Mouse (Mus musculus) effector memory CD4-positive, alpha-beta T cell, adult 7 months (primary cell): ENCODE results near the gene Pde9a. TPM values are rescaled to one million over a fixed set of nuclear protein-coding genes. Genes with fewer than 3 reads are reported as not detected.

Experiments used
- polyA plus RNA-seq: library from polyadenylated mRNA; unstranded; fragments of 100-300 nt; shearing (Covaris generic); gene quantifications from one replicate; pipeline ENCODE4 v1.2.1, GENCODE M21; 2017

The Pde9a gene
- polyA plus RNA-seq: not detected

GRCm38 (mm10) chr17:31385671-31386665, at the start of gene Pde9a:
Gene Pde9a, plus strand, starts transcription at chr17:31386210.

GRCm38 (mm10) chr17:31519946-31520838, 134.2 kb downstream of the Pde9a start, which contains the start of the genes Wdr4 and Ndufv3:
Gene Wdr4, minus strand, starts transcription at chr17:31519980.
Gene Ndufv3, plus strand, starts transcription at chr17:31520115.

Other genes with a start within 250 kb of the Pde9a start
- gene Tff2, start 241.9 kb upstream of the Pde9a start, polyA plus RNA-seq: not detected
- gene Tff1, start 220.9 kb upstream of the Pde9a start, polyA plus RNA-seq: not detected
- not detected for gene Tmprss3, start 187.2 kb upstream of the Pde9a start, polyA plus RNA-seq
- gene Ubash3a, start 178.3 kb upstream of the Pde9a start, polyA plus RNA-seq: 207 TPM
- gene Rsph1, start 108.8 kb upstream of the Pde9a start, polyA plus RNA-seq: 0.88 TPM
- gene Slc37a1, start 99.4 kb upstream of the Pde9a start, polyA plus RNA-seq: 59.2 TPM
- gene Wdr4, start 133.8 kb downstream of the Pde9a start, polyA plus RNA-seq: 27.5 TPM
- 161 TPM for gene Ndufv3, start 133.9 kb downstream of the Pde9a start, polyA plus RNA-seq
- gene Pknox1, start 178.5 kb downstream of the Pde9a start, polyA plus RNA-seq: 71.9 TPM